Mouse (Mus musculus): Measurements from ENCODE around the gene Spdye4b.
A peak's percentile ranks its signal among the peaks of the same experiment; 100 is the strongest.
"Not testable (repeated sequence)": the region's sequence is repeated elsewhere in the genome, so short reads cannot be mapped to it uniquely, and the experiment has no call there.

Gene Spdye4b

GRCm38 (mm10) chr5:143180255-143181076 is at the start of gene Spdye4b, which contains the start of gene Rbak:
Spdye4b (plus strand) TSS chr5:143181017.
Rbak (minus strand) TSS chr5:143180775.
- DNase-seq (ENCODE audit: low spot score), result peak; percentile 95

- no peak for DNase-seq (ENCODE audit: low spot score)
Observed at GRCm38 (mm10) chr5:143132935-143133514, 47.8 kb upstream of the Spdye4b start.

GRCm38 (mm10) chr5:143134216-143135010 is 46.4 kb upstream of the Spdye4b start:
- not testable (repeated sequence) for DNase-seq (ENCODE audit: low spot score)

GRCm38 (mm10) chr5:143135042-143135441 is 45.8 kb upstream of the Spdye4b start:
- no peak for DNase-seq (ENCODE audit: low spot score)

- no peak for DNase-seq (ENCODE audit: low spot score)
Observed at GRCm38 (mm10) chr5:143137580-143137979, 43.2 kb upstream of the Spdye4b start.

- DNase-seq (ENCODE audit: low spot score), result no peak
Observed at GRCm38 (mm10) chr5:143147481-143147880, 33.3 kb upstream of the Spdye4b start, which contains the start of gene Olfr718-ps1. Olfr718-ps1 (minus strand) TSS chr5:143147581.

- DNase-seq (ENCODE audit: low spot score), result no peak
Observed at GRCm38 (mm10) chr5:143148661-143149060, 32.2 kb upstream of the Spdye4b start.

- no peak for DNase-seq (ENCODE audit: low spot score)
Observed at GRCm38 (mm10) chr5:143149536-143149935, 31.3 kb upstream of the Spdye4b start.

- DNase-seq (ENCODE audit: low spot score), result no peak
Observed at GRCm38 (mm10) chr5:143150044-143150443, 30.8 kb upstream of the Spdye4b start.

GRCm38 (mm10) chr5:143153756-143154155 is 27.1 kb upstream of the Spdye4b start:
- DNase-seq (ENCODE audit: low spot score), result no peak

GRCm38 (mm10) chr5:143155534-143155933 is 25.3 kb upstream of the Spdye4b start:
- no peak for DNase-seq (ENCODE audit: low spot score)

GRCm38 (mm10) chr5:143165508-143166070 is 15.2 kb upstream of the Spdye4b start:
- no peak for DNase-seq (ENCODE audit: low spot score)

GRCm38 (mm10) chr5:143175970-143176369 is 4.8 kb upstream of the Spdye4b start:
- no peak for DNase-seq (ENCODE audit: low spot score)

- no peak for DNase-seq (ENCODE audit: low spot score)
Observed at GRCm38 (mm10) chr5:143177541-143178200, 3.1 kb upstream of the Spdye4b start.

GRCm38 (mm10) chr5:143179179-143179578 is 1.6 kb upstream of the Spdye4b start:
- DNase-seq (ENCODE audit: low spot score), result no peak

- DNase-seq (ENCODE audit: low spot score), result not testable (repeated sequence)
Observed at GRCm38 (mm10) chr5:143188014-143188413, 7.2 kb downstream of the Spdye4b start.

GRCm38 (mm10) chr5:143192806-143193205 is 12.0 kb downstream of the Spdye4b start:
- no peak for DNase-seq (ENCODE audit: low spot score)

GRCm38 (mm10) chr5:143194747-143195146 is 13.9 kb downstream of the Spdye4b start:
- DNase-seq (ENCODE audit: low spot score), result not testable (repeated sequence)

GRCm38 (mm10) chr5:143195166-143195565 is 14.3 kb downstream of the Spdye4b start:
- no peak for DNase-seq (ENCODE audit: low spot score)

GRCm38 (mm10) chr5:143196506-143196905 is 15.7 kb downstream of the Spdye4b start:
- no peak for DNase-seq (ENCODE audit: low spot score)

GRCm38 (mm10) chr5:143205015-143205414 is 24.2 kb downstream of the Spdye4b start:
- DNase-seq (ENCODE audit: low spot score), result no peak

GRCm38 (mm10) chr5:143213832-143214231 is 33.0 kb downstream of the Spdye4b start:
- DNase-seq (ENCODE audit: low spot score), result no peak

All from layer of hippocampus, adult 11-12 months (tissue).